Mouse (Mus musculus) A20 (cell line): ENCODE results near the gene Dpysl4.

ENCODE experiments used
- DNase-seq: peaks from one replicate; pipeline ENCODE4 v3.0.0-alpha.2; 2011; ENCODE audit warnings: low read depth, low spot score

The Dpysl4 gene

GRCm38 (mm10) chr7:139096399-139096798 lies 10.6 kb downstream of the Dpysl4 start:
- DNase-seq: no peak

- DNase-seq: no peak
These were observed 14.8 kb downstream of the Dpysl4 start for GRCm38 (mm10) chr7:139100531-139101095.

GRCm38 (mm10) chr7:139101286-139101804 lies 15.5 kb downstream of the Dpysl4 start:
- no peak for DNase-seq

- DNase-seq: no peak
These were observed 16.0 kb downstream of the Dpysl4 start for GRCm38 (mm10) chr7:139101826-139102225.

- DNase-seq: peak; percentile 15
These were observed 18.2 kb downstream of the Dpysl4 start for GRCm38 (mm10) chr7:139103960-139104381.

GRCm38 (mm10) chr7:139105076-139105475 lies 19.3 kb downstream of the Dpysl4 start:
- DNase-seq: no peak

GRCm38 (mm10) chr7:139105705-139106104 lies 19.9 kb downstream of the Dpysl4 start:
- DNase-seq: no peak

- DNase-seq: no peak
These were observed 22.3 kb downstream of the Dpysl4 start for GRCm38 (mm10) chr7:139107908-139108650.

- DNase-seq: peak; percentile 55
These were observed 33.5 kb downstream of the Dpysl4 start for GRCm38 (mm10) chr7:139119152-139119774.

GRCm38 (mm10) chr7:139119775-139120153 lies 34.0 kb downstream of the Dpysl4 start:
- DNase-seq: no peak

- DNase-seq: no peak
These were observed 40.1 kb downstream of the Dpysl4 start for GRCm38 (mm10) chr7:139125881-139126280.

GRCm38 (mm10) chr7:139126549-139126948 lies 40.7 kb downstream of the Dpysl4 start:
- no peak for DNase-seq

GRCm38 (mm10) chr7:139128994-139129393 lies 43.2 kb downstream of the Dpysl4 start:
- DNase-seq: no peak

- no peak for DNase-seq
These were observed 44.6 kb downstream of the Dpysl4 start for GRCm38 (mm10) chr7:139130361-139130760.

- peak; percentile 5 for DNase-seq
These were observed 45.7 kb downstream of the Dpysl4 start for GRCm38 (mm10) chr7:139131538-139131937.

- DNase-seq: no peak
These were observed 47.6 kb downstream of the Dpysl4 start for GRCm38 (mm10) chr7:139133446-139133845.

GRCm38 (mm10) chr7:139135236-139135635 lies 49.4 kb downstream of the Dpysl4 start:
- DNase-seq: no peak

- DNase-seq: no peak
These were observed 51.2 kb downstream of the Dpysl4 start for GRCm38 (mm10) chr7:139136906-139137491.

- DNase-seq: no peak
These were observed 54.2 kb downstream of the Dpysl4 start for GRCm38 (mm10) chr7:139139921-139140461.

GRCm38 (mm10) chr7:139143785-139144184 lies 58.0 kb downstream of the Dpysl4 start:
- no peak for DNase-seq

GRCm38 (mm10) chr7:139145891-139146290 lies 60.1 kb downstream of the Dpysl4 start:
- DNase-seq: no peak

- DNase-seq: no peak
These were observed 61.6 kb downstream of the Dpysl4 start for GRCm38 (mm10) chr7:139147360-139147759.
